Mouse (Mus musculus): ENCODE data around the gene Siah2.

- TF ChIP-seq CTCF (IDR thresholded peaks at IDR 0.05; ENCODE audit: borderline replicate concordance, insufficient read depth, low read depth, low read length) (no peak), POLR2A (IDR thresholded peaks at IDR 0.05; ENCODE audit: borderline replicate concordance, insufficient read depth, low read length) (no peak)
Observed at GRCm38 (mm10) chr3:58686206-58686921, 5.8 kb downstream of the Siah2 start.
